Mouse (Mus musculus) liver, embryonic 14.5 days (tissue): Measurements from ENCODE around the gene Olfr491. TPM values are rescaled to one million over a fixed set of nuclear protein-coding genes. Genes with fewer than 3 reads are reported as not detected.

ENCODE experiments used
- ATAC-seq: fragments of 200-750 bp; cut with Nextera tagmentation; 2 replicates; pipeline ENCODE4 v1.8.0; 2017; ENCODE audit warnings: moderate number of reproducible peaks, mild to moderate bottlenecking, moderate library complexity; ENCODE audit not compliant: insufficient read depth
- DNase-seq, 3 experiments: peaks; one replicate each; pipeline ENCODE4 v3.0.0-alpha.2; 2012 to 2013; ENCODE audit warnings: low read depth in 3 of 3, low spot score in 3 of 3
- H3K27ac ChIP-seq: fragments of 300-500 bp; sonication (generic); 2 replicates; pipeline ENCODE4 v1.5.1; 2014; ENCODE audit warnings: moderate library complexity, mild to moderate bottlenecking, control low read depth, inconsistent platforms
- H3K27me3 ChIP-seq: fragments of 300-500 bp; sonication (generic); 2 replicates; pipeline ENCODE4 v1.6.1; 2014; ENCODE audit warnings: mild to moderate bottlenecking, low read length, moderate library complexity; ENCODE audit not compliant: control insufficient read depth, insufficient read depth
- H3K36me3 ChIP-seq: fragments of 300-500 bp; sonication (generic); replicated peaks from 2 replicates; pipeline ENCODE4 v1.6.1; 2014; ENCODE audit warnings: low read depth; ENCODE audit not compliant: control insufficient read depth, insufficient read depth
- H3K4me1 ChIP-seq, 2 experiments: fragments of 200-500 bp in 1 of 2; fragments of 300-500 bp in 1 of 2; sonication (generic) in 1 of 2; replicated peaks; 2 replicates each; pipeline ENCODE4 v1.6.1; 2012 to 2014; ENCODE audit warnings: antibody characterized with exemption in 1 of 2, inconsistent platforms in 1 of 2, low read length in 1 of 2; ENCODE audit not compliant: control insufficient read depth in 2 of 2, insufficient read depth in 2 of 2
- H3K4me2 ChIP-seq: fragments of 300-500 bp; sonication (generic); 2 replicates; pipeline ENCODE4 v1.6.1; 2014; ENCODE audit warnings: low read depth, mild to moderate bottlenecking, control low read depth, moderate library complexity
- H3K4me3 ChIP-seq, 2 experiments: fragments of 200-500 bp in 1 of 2; fragments of 300-500 bp in 1 of 2; sonication (generic) in 1 of 2; 2 replicates each; pipeline ENCODE4 v1.5.1; 2012 to 2014; ENCODE audit warnings: low read depth in 2 of 2, low read length in 2 of 2, mild to moderate bottlenecking in 2 of 2, control low read depth in 1 of 2, inconsistent platforms in 1 of 2, moderate library complexity in 1 of 2; ENCODE audit not compliant: insufficient read depth in 1 of 2
- H3K9ac ChIP-seq: fragments of 300-500 bp; sonication (generic); replicated peaks from 2 replicates; pipeline ENCODE4 v1.6.1; 2014; ENCODE audit warnings: mild to moderate bottlenecking, control low read depth, moderate library complexity
- H3K9me3 ChIP-seq: fragments of 300-500 bp; sonication (generic); 2 replicates; pipeline ENCODE4 v1.6.1; 2016; ENCODE audit warnings: low read length, mixed read lengths; ENCODE audit not compliant: control insufficient read depth
- CTCF ChIP-seq: IDR thresholded peaks from 2 replicates; pipeline ENCODE4 v1.5.1; 2016; ENCODE audit warnings: antibody characterized with exemption, low read depth, control low read depth
- EP300 ChIP-seq: IDR thresholded peaks from 2 replicates; pipeline ENCODE4 v1.6.1; 2016; ENCODE audit warnings: antibody characterized with exemption, low read depth
- WGBS: fragments of 180-500 bp; shearing (Covaris S2); extraction: QIAGEN DNeasy Blood & Tissue Kit; methylation state at CpG from one replicate; pipeline ENCODE4 v1.1.7; 2014; ENCODE audit not compliant: insufficient replicate concordance; 5-methylcytosine and 5-hydroxymethylcytosine counted together
- polyA plus RNA-seq, 2 experiments: library from polyadenylated mRNA; depleted of rRNA in 1 of 2; stranded (reverse) in 1 of 2; unstranded in 1 of 2; fragments of >200 nt; fragmentation: Nextera tagmentation in 1 of 2; extraction: Ambion mirVana in 1 of 2; gene quantifications; 2 replicates each; pipeline versions ENCODE4 v1.2.1 to v1.2.3; 2012 to 2014

Gene Olfr491
- polyA plus RNA-seq (2012; rRNA removed) (not detected in 2 replicates), polyA plus RNA-seq (2014; fragmentation: Nextera tagmentation; extraction: Ambion mirVana) (not detected in 2 replicates)

DNA sequence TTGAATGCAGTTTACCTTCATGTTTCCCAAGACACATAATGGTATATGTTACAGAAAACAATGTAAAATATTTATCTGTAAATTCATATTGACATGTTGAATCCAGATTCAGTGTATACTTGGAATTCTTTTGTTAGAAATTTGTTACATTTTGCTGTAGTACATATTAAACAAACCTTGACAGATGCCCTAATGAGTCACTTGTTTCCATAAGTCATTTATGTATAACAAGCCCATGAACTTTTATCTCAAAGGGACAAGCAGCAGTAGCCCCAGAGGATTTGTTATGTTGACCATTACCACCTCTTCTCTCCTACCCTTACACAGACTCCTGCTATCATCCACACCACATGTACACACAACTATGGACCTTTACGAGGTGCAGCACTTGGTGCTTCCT is at the start of gene Olfr491:
TSS of gene Olfr491 (plus strand) at position 301 of the 400 bp plus-strand sequence.
- 24% methylated on average over 1 of the region's 1 CpGs for WGBS
- no peak for ATAC-seq
- Histone ChIP-seq H3K4me3 (no peak within 1 kb of the TSS), H3K27me3 (no peaks in the 10 kb centered on the region), H3K9ac (no peak within 1 kb of the TSS), H3K4me2 (no peak within 1 kb of the TSS), H3K9me3 (no peaks in the 10 kb centered on the region), H3K27ac (no peak within 1 kb of the TSS), H3K4me1 (no peaks in the 10 kb centered on the region), H3K36me3 (no peaks in the 10 kb centered on the region)
- TF ChIP-seq CTCF, result no peak
- TF ChIP-seq EP300, result no peak
- DNase-seq, result no peak

DNA sequence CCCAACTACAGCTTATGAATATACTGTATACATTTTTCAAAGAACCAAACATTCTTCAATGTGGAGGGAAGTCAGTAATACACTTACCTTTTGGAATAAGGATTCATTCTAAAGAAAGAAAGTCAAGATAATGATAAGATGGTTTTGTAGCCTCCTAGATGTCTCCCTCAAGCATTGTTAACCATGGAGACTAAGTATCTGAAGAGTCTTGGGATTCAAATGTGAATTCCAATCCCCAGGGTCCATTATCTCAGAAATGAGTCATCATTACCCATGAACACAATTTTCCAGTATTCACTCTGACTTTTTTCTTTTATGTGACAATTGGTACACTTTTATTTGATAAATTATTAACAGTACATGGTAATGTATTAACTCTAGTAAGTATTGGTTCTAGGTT is 24.4 kb upstream of the Olfr491 start, which contains the start of gene Olfr490:
TSS of gene Olfr490 (minus strand) at position 101 of the 400 bp plus-strand sequence.
- no peaks in the 10 kb centered on the region for H3K4me1 ChIP-seq
- no peak within 1 kb of the TSS for H3K27ac ChIP-seq
- ATAC-seq (no peak), DNase-seq (no peak)
- H3K9me3 ChIP-seq, result no peaks in the 10 kb centered on the region
- H3K36me3 ChIP-seq, result no peaks in the 10 kb centered on the region
- no peak within 1 kb of the TSS for H3K4me3 ChIP-seq
- no peaks in the 10 kb centered on the region for H3K27me3 ChIP-seq
- no peak for TF ChIP-seq CTCF
- TF ChIP-seq EP300, result no peak
- no peak within 1 kb of the TSS for H3K9ac ChIP-seq
- H3K4me2 ChIP-seq, result no peak within 1 kb of the TSS

GRCm38 (mm10) chr7:108323574-108323973 is 10.3 kb downstream of the Olfr491 start, which contains the start of gene Olfr492:
Gene Olfr492, minus strand, starts transcription at chr7:108323674.
- H3K4me3 ChIP-seq, result no peak within 1 kb of the TSS
- 44% methylated on average over 2 of the region's 2 CpGs for WGBS
- H3K27me3 ChIP-seq, result no peaks in the 10 kb centered on the region
- H3K36me3 ChIP-seq, result no peaks in the 10 kb centered on the region
- no peaks in the 10 kb centered on the region for H3K9me3 ChIP-seq
- no peak within 1 kb of the TSS for H3K4me2 ChIP-seq
- H3K27ac ChIP-seq, result no peak within 1 kb of the TSS
- TF ChIP-seq CTCF (no peak), EP300 (no peak)
- ATAC-seq (no peak), DNase-seq (no peak)
- H3K4me1 ChIP-seq, result no peaks in the 10 kb centered on the region
- H3K9ac ChIP-seq, result no peak within 1 kb of the TSS

- H3K27ac ChIP-seq, result no peak within 1 kb of the TSS
- H3K4me1 ChIP-seq, result no peaks in the 10 kb centered on the region
- TF ChIP-seq CTCF, result no peak
- TF ChIP-seq EP300, result no peak
- no peaks in the 10 kb centered on the region for H3K36me3 ChIP-seq
- no peaks in the 10 kb centered on the region for H3K9me3 ChIP-seq
- no peaks in the 10 kb centered on the region for H3K27me3 ChIP-seq
- ATAC-seq, result no peak
- H3K4me2 ChIP-seq, result no peak within 1 kb of the TSS
- H3K4me3 ChIP-seq, result no peak within 1 kb of the TSS
- no peak within 1 kb of the TSS for H3K9ac ChIP-seq
- no peak for DNase-seq
- 24% methylated on average over 1 of the region's 1 CpGs for WGBS
Measured at GRCm38 (mm10) chr7:108346879-108347278, 33.6 kb downstream of the Olfr491 start, which contains the start of gene Olfr493. Gene Olfr493, minus strand, starts transcription at chr7:108346979.

DNA sequence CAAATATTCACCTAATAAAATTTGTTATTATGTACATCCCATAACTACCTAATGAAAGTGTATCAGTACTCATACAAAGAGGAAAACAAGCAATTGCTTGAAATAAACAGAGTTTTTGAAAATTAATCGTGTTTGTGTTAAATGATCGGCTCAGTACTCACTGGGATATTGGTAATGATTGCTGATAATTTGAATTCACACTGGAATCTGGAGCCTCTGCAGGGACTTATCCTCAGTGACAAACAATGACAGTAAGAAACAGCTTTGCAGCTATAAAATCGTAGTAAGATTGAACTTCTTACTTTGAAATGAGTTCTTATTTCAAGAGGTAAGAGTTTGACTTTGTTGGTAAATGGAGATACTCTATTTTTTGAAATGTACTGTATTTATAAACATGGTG is 51.8 kb downstream of the Olfr491 start, which contains the start of gene Olfr494:
TSS of gene Olfr494 (plus strand) at position 301 of the 400 bp plus-strand sequence.
- Histone ChIP-seq H3K9ac (no peak within 1 kb of the TSS), H3K27ac (no peak within 1 kb of the TSS), H3K36me3 (no peaks in the 10 kb centered on the region), H3K4me2 (no peak within 1 kb of the TSS), H3K4me1 (no peaks in the 10 kb centered on the region), H3K27me3 (no peaks in the 10 kb centered on the region), H3K9me3 (no peaks in the 10 kb centered on the region), H3K4me3 (no peak within 1 kb of the TSS)
- no peak for DNase-seq
- no peak for ATAC-seq
- WGBS, result 44% methylated on average over 3 of the region's 3 CpGs
- TF ChIP-seq EP300, result no peak
- TF ChIP-seq CTCF, result no peak

Other genes starting within 250 kb of the Olfr491 start
- not detected in 2 replicates for gene Olfr480, start 246.1 kb upstream of the Olfr491 start, polyA plus RNA-seq (2012; rRNA removed)
- gene Olfr480, start 246.1 kb upstream of the Olfr491 start, polyA plus RNA-seq (2014; fragmentation: Nextera tagmentation; extraction: Ambion mirVana), result not detected in 2 replicates
- gene Olfr481, start 233.6 kb upstream of the Olfr491 start, polyA plus RNA-seq (2012; rRNA removed), result not detected in 2 replicates
- not detected in 2 replicates for gene Olfr481, start 233.6 kb upstream of the Olfr491 start, polyA plus RNA-seq (2014; fragmentation: Nextera tagmentation; extraction: Ambion mirVana)
- gene Olfr482, start 215.9 kb upstream of the Olfr491 start, polyA plus RNA-seq (2012; rRNA removed), result 0.01 TPM in 2 replicates
- not detected in 2 replicates for gene Olfr482, start 215.9 kb upstream of the Olfr491 start, polyA plus RNA-seq (2014; fragmentation: Nextera tagmentation; extraction: Ambion mirVana)
- gene Olfr483, start 212.6 kb upstream of the Olfr491 start, polyA plus RNA-seq (2012; rRNA removed), result not detected in 2 replicates
- gene Olfr483, start 212.6 kb upstream of the Olfr491 start, polyA plus RNA-seq (2014; fragmentation: Nextera tagmentation; extraction: Ambion mirVana), result not detected in 2 replicates
- gene Olfr484, start 186.0 kb upstream of the Olfr491 start, polyA plus RNA-seq (2012; rRNA removed), result not detected in 2 replicates
- not detected in 2 replicates for gene Olfr484, start 186.0 kb upstream of the Olfr491 start, polyA plus RNA-seq (2014; fragmentation: Nextera tagmentation; extraction: Ambion mirVana)
- not detected in 2 replicates for gene Olfr485, start 153.6 kb upstream of the Olfr491 start, polyA plus RNA-seq (2012; rRNA removed)
- gene Olfr485, start 153.6 kb upstream of the Olfr491 start, polyA plus RNA-seq (2014; fragmentation: Nextera tagmentation; extraction: Ambion mirVana), result not detected in 2 replicates
- gene Olfr486, start 140.7 kb upstream of the Olfr491 start, polyA plus RNA-seq (2012; rRNA removed), result not detected in 2 replicates
- not detected in 2 replicates for gene Olfr486, start 140.7 kb upstream of the Olfr491 start, polyA plus RNA-seq (2014; fragmentation: Nextera tagmentation; extraction: Ambion mirVana)
- not detected in 2 replicates for gene Olfr487, start 98.8 kb upstream of the Olfr491 start, polyA plus RNA-seq (2012; rRNA removed)
- gene Olfr487, start 98.8 kb upstream of the Olfr491 start, polyA plus RNA-seq (2014; fragmentation: Nextera tagmentation; extraction: Ambion mirVana), result not detected in 2 replicates
- not detected in 2 replicates for gene Olfr488, start 55.1 kb upstream of the Olfr491 start, polyA plus RNA-seq (2012; rRNA removed)
- not detected in 2 replicates for gene Olfr488, start 55.1 kb upstream of the Olfr491 start, polyA plus RNA-seq (2014; fragmentation: Nextera tagmentation; extraction: Ambion mirVana)
- not detected in 2 replicates for gene Olfr490, start 24.5 kb upstream of the Olfr491 start, polyA plus RNA-seq (2012; rRNA removed)
- gene Olfr490, start 24.5 kb upstream of the Olfr491 start, polyA plus RNA-seq (2014; fragmentation: Nextera tagmentation; extraction: Ambion mirVana), result not detected in 2 replicates
- gene Olfr492, start 10.2 kb downstream of the Olfr491 start, polyA plus RNA-seq (2012; rRNA removed), result not detected in 2 replicates
- gene Olfr492, start 10.2 kb downstream of the Olfr491 start, polyA plus RNA-seq (2014; fragmentation: Nextera tagmentation; extraction: Ambion mirVana), result not detected in 2 replicates
- gene Olfr493, start 33.5 kb downstream of the Olfr491 start, polyA plus RNA-seq (2012; rRNA removed), result not detected in 2 replicates
- gene Olfr493, start 33.5 kb downstream of the Olfr491 start, polyA plus RNA-seq (2014; fragmentation: Nextera tagmentation; extraction: Ambion mirVana), result not detected in 2 replicates
- not detected in 2 replicates for gene Olfr494, start 51.9 kb downstream of the Olfr491 start, polyA plus RNA-seq (2012; rRNA removed)
- gene Olfr494, start 51.9 kb downstream of the Olfr491 start, polyA plus RNA-seq (2014; fragmentation: Nextera tagmentation; extraction: Ambion mirVana), result not detected in 2 replicates
- gene Olfr495, start 79.7 kb downstream of the Olfr491 start, polyA plus RNA-seq (2012; rRNA removed), result not detected in 2 replicates
- not detected in 2 replicates for gene Olfr495, start 79.7 kb downstream of the Olfr491 start, polyA plus RNA-seq (2014; fragmentation: Nextera tagmentation; extraction: Ambion mirVana)
- gene Olfr497, start 107.0 kb downstream of the Olfr491 start, polyA plus RNA-seq (2012; rRNA removed), result not detected in 2 replicates
- gene Olfr497, start 107.0 kb downstream of the Olfr491 start, polyA plus RNA-seq (2014; fragmentation: Nextera tagmentation; extraction: Ambion mirVana), result not detected in 2 replicates
- not detected in 2 replicates for gene Olfr498, start 151.9 kb downstream of the Olfr491 start, polyA plus RNA-seq (2012; rRNA removed)
- not detected in 2 replicates for gene Olfr498, start 151.9 kb downstream of the Olfr491 start, polyA plus RNA-seq (2014; fragmentation: Nextera tagmentation; extraction: Ambion mirVana)
- not detected in 2 replicates for gene Olfr502, start 211.6 kb downstream of the Olfr491 start, polyA plus RNA-seq (2012; rRNA removed)
- gene Olfr502, start 211.6 kb downstream of the Olfr491 start, polyA plus RNA-seq (2014; fragmentation: Nextera tagmentation; extraction: Ambion mirVana), result not detected in 2 replicates
- gene Olfr503, start 231.1 kb downstream of the Olfr491 start, polyA plus RNA-seq (2012; rRNA removed), result not detected in 2 replicates
- gene Olfr503, start 231.1 kb downstream of the Olfr491 start, polyA plus RNA-seq (2014; fragmentation: Nextera tagmentation; extraction: Ambion mirVana), result not detected in 2 replicates